Mouse (Mus musculus) hindbrain, embryonic 15.5 days (tissue): ENCODE results near the gene Rabgef1. TPM values are rescaled to one million over a fixed set of nuclear protein-coding genes. Genes with fewer than 3 reads are reported as not detected.
"Not testable (repeated sequence)": the region's sequence is repeated elsewhere in the genome, so short reads cannot be mapped to it uniquely, and the experiment has no call there.

Experiments
- ATAC-seq: fragments of 200-750 bp; cut with Nextera tagmentation; 2 replicates; pipeline ENCODE4 v1.8.0; 2017; ENCODE audit warnings: low read depth, moderate number of reproducible peaks, moderate TSS enrichment; ENCODE audit not compliant: low FRiP score
- H3K27ac ChIP-seq: fragments of 300-500 bp; sonication (generic); replicated peaks from 2 replicates; pipeline ENCODE4 v1.5.1; 2015; ENCODE audit warnings: mild to moderate bottlenecking, inconsistent platforms
- H3K27me3 ChIP-seq: fragments of 300-500 bp; sonication (generic); 2 replicates; pipeline ENCODE4 v1.6.1; 2015; ENCODE audit warnings: control low read depth, inconsistent platforms
- H3K36me3 ChIP-seq: fragments of 300-500 bp; sonication (generic); 2 replicates; pipeline ENCODE4 v1.6.1; 2015; ENCODE audit warnings: control low read depth, inconsistent platforms
- H3K4me1 ChIP-seq: fragments of 300-500 bp; sonication (generic); replicated peaks from 2 replicates; pipeline ENCODE4 v1.6.1; 2015; ENCODE audit warnings: control low read depth, inconsistent platforms
- H3K4me2 ChIP-seq: fragments of 300-500 bp; sonication (generic); 2 replicates; pipeline ENCODE4 v1.6.1; 2015; ENCODE audit warnings: moderate library complexity, mild to moderate bottlenecking, inconsistent platforms
- H3K4me3 ChIP-seq: fragments of 300-500 bp; sonication (generic); 2 replicates; pipeline ENCODE4 v1.5.1; 2015; ENCODE audit warnings: mild to moderate bottlenecking, inconsistent platforms
- H3K9ac ChIP-seq: fragments of 300-500 bp; sonication (generic); 2 replicates; pipeline ENCODE4 v1.6.1; 2015; ENCODE audit warnings: inconsistent platforms
- H3K9me3 ChIP-seq: fragments of 300-500 bp; sonication (generic); 2 replicates; pipeline ENCODE4 v1.6.1; 2016; ENCODE audit warnings: control low read depth, inconsistent platforms
- WGBS: fragments of 180-500 bp; shearing (Covaris S2); methylation state at CpG from one replicate; pipeline ENCODE4 v1.1.7; 2015; 5-methylcytosine and 5-hydroxymethylcytosine counted together
- polyA plus RNA-seq: library from polyadenylated mRNA; unstranded; fragments of >200 nt; fragmentation: Nextera tagmentation; extraction: Ambion mirVana; gene quantifications from 2 replicates; pipeline ENCODE4 v1.2.1, GENCODE M21; 2015

Rabgef1 gene
- polyA plus RNA-seq, 1 experiment from 2014 or later = 39.8 TPM

DNA sequence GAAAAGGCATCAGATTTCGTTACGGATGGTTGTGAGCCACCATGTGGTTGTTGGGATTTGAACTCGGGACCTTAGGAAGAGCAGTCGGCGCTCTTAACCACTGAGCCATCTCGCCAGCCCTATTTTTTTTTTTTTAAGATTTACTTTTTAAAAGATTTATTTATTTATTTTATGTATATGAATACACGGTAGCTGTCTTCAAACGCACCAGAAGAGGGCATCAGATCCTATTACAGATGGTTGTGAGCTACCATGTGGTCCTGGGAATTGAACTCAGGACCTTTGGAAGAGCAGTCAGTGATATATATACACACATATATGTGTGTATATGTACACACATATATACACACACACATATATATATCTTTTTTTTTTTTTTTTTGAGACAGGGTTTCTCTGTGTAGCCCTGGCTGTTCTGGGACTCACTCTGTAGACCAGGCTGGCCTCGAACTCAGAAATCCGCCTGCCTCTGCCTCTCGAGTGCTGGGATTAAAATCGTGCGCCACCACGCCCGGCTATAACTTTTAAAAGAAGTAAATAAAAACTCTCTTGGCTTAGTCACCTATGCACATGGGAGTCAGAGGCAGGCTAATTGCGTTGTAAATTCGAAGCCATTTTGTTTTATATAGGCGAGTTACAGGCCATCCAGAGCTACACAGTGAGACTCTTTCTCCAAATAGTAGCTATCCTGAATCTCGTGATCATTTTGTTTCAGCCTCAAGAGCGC lies 84.4 kb downstream of the Rabgef1 start:
- 33% methylated on average over 20 of the region's 20 CpGs for WGBS
- Histone ChIP-seq H3K4me1 (peaks cover 34% of the 10 kb centered on the region), H3K27ac (peak overlapping the region; percentile 90), H3K36me3 (peaks cover 17% of the 10 kb centered on the region), H3K4me2 (peak overlapping the region; percentile 76), H3K4me3 (peak overlapping the region; percentile 91)
- H3K9ac ChIP-seq, H3K27me3 ChIP-seq, H3K9me3 ChIP-seq: not testable (repeated sequence)
- peak; percentile 4; the same call in 1 of the 2 replicates for ATAC-seq

- ATAC-seq = peak; percentile 95
- Histone ChIP-seq H3K9me3 (no peaks in the 10 kb centered on the region), H3K4me2 (peak overlapping the region; percentile 76), H3K4me1 (peaks cover 34% of the 10 kb centered on the region), H3K9ac (peak overlapping the region; percentile 77), H3K36me3 (peaks cover 12% of the 10 kb centered on the region), H3K4me3 (peak overlapping the region; percentile 91), H3K27me3 (no peaks in the 10 kb centered on the region), H3K27ac (peak overlapping the region; percentile 85)
- under 1% methylated on average over 25 of the region's 25 CpGs for WGBS
Observed at GRCm38 (mm10) chr5:130256678-130257271, 85.2 kb downstream of the Rabgef1 start.

DNA sequence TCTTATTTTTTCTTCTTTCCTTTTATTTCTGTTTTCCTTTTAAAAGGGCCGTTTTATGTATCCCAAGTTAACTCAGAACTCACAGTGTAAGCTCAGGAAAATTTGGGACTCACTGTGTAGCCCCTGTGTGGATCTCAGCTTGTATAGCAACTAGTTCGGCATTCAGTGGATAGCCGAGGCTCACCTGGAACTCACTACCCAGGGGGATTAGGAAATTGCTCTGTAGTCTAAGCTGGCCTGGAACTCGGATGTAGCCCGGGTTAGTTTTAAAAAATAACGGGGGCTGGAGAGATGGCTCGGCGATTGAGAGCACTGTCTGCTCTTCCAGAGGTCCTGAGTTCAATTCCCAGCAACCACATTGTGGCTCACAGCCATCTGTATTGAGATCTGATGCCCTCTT lies 85.7 kb downstream of the Rabgef1 start:
- WGBS = 10% methylated on average over 8 of the region's 8 CpGs
- Histone ChIP-seq H3K36me3 (peaks cover 10% of the 10 kb centered on the region), H3K4me3 (peak overlapping the region; percentile 91), H3K4me2 (peak overlapping the region; percentile 76), H3K9me3 (no peaks in the 10 kb centered on the region), H3K4me1 (peaks cover 34% of the 10 kb centered on the region), H3K27ac (peak overlapping the region; percentile 85), H3K27me3 (no peaks in the 10 kb centered on the region), H3K9ac (peak overlapping the region; percentile 77)
- ATAC-seq = no peak

DNA sequence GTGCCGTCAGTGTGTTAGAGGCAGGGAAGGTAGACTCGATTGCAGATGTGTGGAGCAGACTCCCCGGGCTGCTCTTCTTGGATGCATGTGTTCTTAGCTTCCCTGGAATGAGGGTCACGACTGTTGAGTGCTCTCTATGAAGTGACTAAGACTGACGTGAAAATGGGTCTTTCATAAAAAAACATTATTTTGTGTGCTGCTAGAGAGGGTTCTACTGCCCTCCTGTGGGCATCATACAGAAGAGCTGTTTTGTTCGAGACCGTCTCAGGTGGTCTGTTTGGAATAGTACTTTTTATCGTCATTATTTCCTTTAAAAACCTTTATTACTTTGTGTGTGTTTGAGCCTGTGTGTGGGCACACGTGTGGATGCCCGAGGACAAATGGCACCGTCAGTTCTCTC lies 91.9 kb downstream of the Rabgef1 start:
- no peak for ATAC-seq
- no peak overlapping the region for H3K9ac ChIP-seq

More for the DNA sequence above, 91.9 kb downstream of the Rabgef1 start:
- Histone ChIP-seq H3K4me1 (no peaks in the 10 kb centered on the region), H3K9me3 (no peaks in the 10 kb centered on the region), H3K36me3 (0 out of 2 replicates have a peak, but pooled peaks cover 13% of the 10 kb centered on the region), H3K27ac (no peak overlapping the region), H3K27me3 (no peaks in the 10 kb centered on the region), H3K4me2 (no peak overlapping the region), H3K4me3 (no peak overlapping the region)
- WGBS = 77% methylated on average over 11 of the region's 11 CpGs

Other genes with a start within 250 kb of the Rabgef1 start
- gene Vkorc1l1, start 229.8 kb upstream of the Rabgef1 start, polyA plus RNA-seq = 31.3 and 33.4 TPM in 2 replicates
- gene Gusb, start 168.7 kb upstream of the Rabgef1 start, polyA plus RNA-seq = 31.9 and 33.9 TPM in 2 replicates
- 37.4 and 39.5 TPM in 2 replicates for gene Asl, start 142.6 kb upstream of the Rabgef1 start, polyA plus RNA-seq
- gene Crcp, start 142.5 kb upstream of the Rabgef1 start, polyA plus RNA-seq = 82.2 and 83.2 TPM in 2 replicates
- gene Tpst1, start 98.5 kb upstream of the Rabgef1 start, polyA plus RNA-seq = 57.2 and 59.8 TPM in 2 replicates
- gene Kctd7, start 26.9 kb upstream of the Rabgef1 start, polyA plus RNA-seq = 17.7 and 18.1 TPM in 2 replicates
- 23.6 and 26.2 TPM in 2 replicates for gene Tmem248, start 45.3 kb downstream of the Rabgef1 start, polyA plus RNA-seq
- 56.2 and 56.7 TPM in 2 replicates for gene Sbds, start 83.7 kb downstream of the Rabgef1 start, polyA plus RNA-seq
- gene Tyw1, start 83.8 kb downstream of the Rabgef1 start, polyA plus RNA-seq = 21.9 and 22.3 TPM in 2 replicates
- gene Caln1, start 197.7 kb downstream of the Rabgef1 start, polyA plus RNA-seq = 38.4 and 39.3 TPM in 2 replicates
- 0.26 TPM in 1 of 2 replicates, not detected in the other for gene A330070K13Rik, start 212.8 kb downstream of the Rabgef1 start, polyA plus RNA-seq